Mouse (Mus musculus) testis, adult 2 months (tissue): ENCODE measurements at regions not wholly inside any gene's neighbourhood (a gene's known extent, or its start where the extent isn't known, plus 50 kb on each side); places are given as distances from the start of the nearest gene placed in this dataset.

Experiments used
- CTCF ChIP-seq: fragments of 200-500 bp; IDR thresholded peaks from 2 replicates; pipeline ENCODE4 v1.5.1; 2012; ENCODE audit warnings: low read depth, mild to moderate bottlenecking, inconsistent platforms, low read length, moderate library complexity; ENCODE audit not compliant: control insufficient read depth, insufficient read depth, insufficient replicate concordance
- POLR2A ChIP-seq: fragments of 200-500 bp; IDR thresholded peaks from 2 replicates; pipeline ENCODE4 v1.6.1; 2012; ENCODE audit warnings: low read depth, mild to moderate bottlenecking, inconsistent platforms, low read length, moderate library complexity; ENCODE audit not compliant: control insufficient read depth

DNA sequence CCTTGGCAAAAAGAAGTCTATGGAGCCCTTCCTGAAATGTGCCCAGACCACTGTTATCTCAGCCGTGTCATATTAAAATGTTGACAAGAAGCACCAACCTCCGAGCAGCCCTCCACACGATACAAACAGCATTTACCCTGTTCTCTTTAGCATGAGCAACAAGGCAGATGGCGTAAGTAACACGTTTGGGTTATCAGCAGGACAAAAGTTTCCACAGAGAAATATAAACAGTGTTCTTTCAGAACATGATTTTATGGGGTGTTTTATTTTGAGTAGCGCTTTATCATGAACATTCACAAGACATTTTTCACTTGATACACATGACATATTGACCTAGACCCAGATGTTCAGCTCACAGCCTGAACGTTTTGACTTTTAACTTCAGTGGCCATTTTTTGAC, 245.3 kb upstream of the Tars start:
- no peak for TF ChIP-seq POLR2A
- TF ChIP-seq CTCF = no peak
